Mouse (Mus musculus) lung, postnatal 0 days (tissue): ENCODE results near the gene Clnk. TPM values are rescaled to one million over a fixed set of nuclear protein-coding genes. Genes with fewer than 3 reads are reported as not detected.
A peak's percentile ranks its signal among the peaks of the same experiment; 100 is the strongest.

Source experiments
- ATAC-seq: fragments of 200-750 bp; cut with Nextera tagmentation; 2 replicates; pipeline ENCODE4 v1.8.0; 2017; ENCODE audit warnings: moderate library complexity
- DNase-seq: peaks from one replicate; pipeline ENCODE4 v3.0.0-alpha.2; 2016; ENCODE audit warnings: low spot score
- H3K27ac ChIP-seq: fragments of 300-500 bp; sonication (generic); 2 replicates; pipeline ENCODE4 v1.5.1; 2014; ENCODE audit warnings: antibody characterized with exemption, mild to moderate bottlenecking, low read length, mixed read lengths
- H3K27me3 ChIP-seq: fragments of 300-500 bp; sonication (generic); replicated peaks from 2 replicates; pipeline ENCODE4 v1.6.1; 2014; ENCODE audit warnings: low read length, mixed read lengths; ENCODE audit not compliant: insufficient read depth
- H3K36me3 ChIP-seq: fragments of 300-500 bp; sonication (generic); 2 replicates; pipeline ENCODE4 v1.6.1; 2014; ENCODE audit warnings: low read length, mixed read lengths; ENCODE audit not compliant: insufficient read depth
- H3K4me1 ChIP-seq: fragments of 300-500 bp; sonication (generic); 2 replicates; pipeline ENCODE4 v1.6.1; 2014; ENCODE audit warnings: antibody characterized with exemption, low read depth, low read length, mixed read lengths; ENCODE audit not compliant: insufficient read depth
- H3K4me2 ChIP-seq: fragments of 300-500 bp; sonication (generic); replicated peaks from 2 replicates; pipeline ENCODE4 v1.6.1; 2014; ENCODE audit warnings: low read depth, mild to moderate bottlenecking, low read length, moderate library complexity, mixed read lengths
- H3K4me3 ChIP-seq: fragments of 300-500 bp; sonication (generic); 2 replicates; pipeline ENCODE4 v1.5.1; 2014; ENCODE audit warnings: low read depth, low read length
- H3K9ac ChIP-seq: fragments of 300-500 bp; sonication (generic); replicated peaks from 2 replicates; pipeline ENCODE4 v1.6.1; 2014; ENCODE audit warnings: low read depth, mild to moderate bottlenecking
- H3K9me3 ChIP-seq: fragments of 300-500 bp; sonication (generic); 2 replicates; pipeline ENCODE4 v1.6.1; 2016; ENCODE audit warnings: low read length, mixed read lengths
- CTCF ChIP-seq: IDR thresholded peaks from 2 replicates; pipeline ENCODE4 v1.5.1; 2016; ENCODE audit warnings: antibody characterized with exemption, mild to moderate bottlenecking
- EP300 ChIP-seq: IDR thresholded peaks from 2 replicates; pipeline ENCODE4 v1.6.1; 2016; ENCODE audit warnings: antibody characterized with exemption, mild to moderate bottlenecking, control low read depth
- WGBS: fragments of 180-500 bp; shearing (Covaris S2); extraction: QIAGEN DNeasy Blood & Tissue Kit; methylation state at CpG from one replicate; pipeline ENCODE4 v1.1.7; 2014; 5-methylcytosine and 5-hydroxymethylcytosine counted together
- polyA plus RNA-seq: library from polyadenylated mRNA; unstranded; fragments of >200 nt; fragmentation: Nextera tagmentation; extraction: Ambion mirVana; gene quantifications from 2 replicates; pipeline ENCODE4 v1.2.1, GENCODE M21; 2015

Gene Clnk
- polyA plus RNA-seq, 1 experiment from 2014 or later: not detected

- ATAC-seq (no peak), DNase-seq (no peak)
- TF ChIP-seq EP300 (no peak), CTCF (no peak)
These were observed 90.9 kb downstream of the Clnk start for GRCm38 (mm10) chr5:38785686-38786085.

GRCm38 (mm10) chr5:38781813-38782212 is 94.8 kb downstream of the Clnk start:
- no peak overlapping the region for H3K9ac ChIP-seq
- H3K4me1 ChIP-seq: no peaks in the 10 kb centered on the region
- TF ChIP-seq CTCF (peak; percentile 86), EP300 (no peak)
- H3K4me2 ChIP-seq: no peak overlapping the region
- 27% methylated on average over 4 of the region's 4 CpGs for WGBS
- no peaks in the 10 kb centered on the region for H3K9me3 ChIP-seq
- H3K4me3 ChIP-seq: no peak overlapping the region
- no peaks in the 10 kb centered on the region for H3K27me3 ChIP-seq
- no peaks in the 10 kb centered on the region for H3K36me3 ChIP-seq
- no peak overlapping the region for H3K27ac ChIP-seq
- ATAC-seq (no peak), DNase-seq (peak; percentile 51)

More at GRCm38 (mm10) chr5:38785686-38786085, 90.9 kb downstream of the Clnk start:
- Histone ChIP-seq H3K4me2 (no peak overlapping the region), H3K4me1 (no peaks in the 10 kb centered on the region), H3K36me3 (no peaks in the 10 kb centered on the region), H3K27me3 (no peaks in the 10 kb centered on the region), H3K9me3 (no peaks in the 10 kb centered on the region), H3K4me3 (no peak overlapping the region), H3K27ac (no peak overlapping the region), H3K9ac (no peak overlapping the region)
- WGBS: 79% methylated on average over 8 of the region's 8 CpGs

GRCm38 (mm10) chr5:38780631-38781030 is 96.0 kb downstream of the Clnk start:
- ATAC-seq: no peak
- H3K36me3 ChIP-seq: no peaks in the 10 kb centered on the region
- H3K27me3 ChIP-seq: no peaks in the 10 kb centered on the region
- no peak overlapping the region for H3K4me3 ChIP-seq
- 39% methylated on average over 8 of the region's 8 CpGs for WGBS
- H3K9me3 ChIP-seq: no peaks in the 10 kb centered on the region
- H3K4me2 ChIP-seq: no peak overlapping the region
- H3K4me1 ChIP-seq: no peaks in the 10 kb centered on the region
- H3K27ac ChIP-seq: no peak overlapping the region
- TF ChIP-seq EP300: no peak
- no peak for TF ChIP-seq CTCF
- DNase-seq: no peak
- H3K9ac ChIP-seq: no peak overlapping the region

GRCm38 (mm10) chr5:38780045-38780444 is 96.6 kb downstream of the Clnk start:
- no peak for DNase-seq
- H3K9me3 ChIP-seq: no peaks in the 10 kb centered on the region
- H3K27ac ChIP-seq: no peak overlapping the region
- H3K36me3 ChIP-seq: no peaks in the 10 kb centered on the region
- WGBS: 69% methylated on average over 3 of the region's 3 CpGs
- no peaks in the 10 kb centered on the region for H3K4me1 ChIP-seq
- H3K4me3 ChIP-seq: no peak overlapping the region
- no peak for ATAC-seq
- H3K27me3 ChIP-seq: no peaks in the 10 kb centered on the region
- H3K9ac ChIP-seq: no peak overlapping the region
- H3K4me2 ChIP-seq: no peak overlapping the region
- no peak for TF ChIP-seq EP300
- no peak for TF ChIP-seq CTCF

- no peak for DNase-seq
- Histone ChIP-seq H3K36me3 (no peaks in the 10 kb centered on the region), H3K4me2 (no peak overlapping the region), H3K9me3 (no peaks in the 10 kb centered on the region), H3K27me3 (no peaks in the 10 kb centered on the region), H3K9ac (no peak overlapping the region), H3K27ac (no peak overlapping the region), H3K4me1 (no peaks in the 10 kb centered on the region), H3K4me3 (no peak overlapping the region)
- WGBS: 66% methylated on average over 10 of the region's 10 CpGs
- no peak for ATAC-seq
- TF ChIP-seq EP300 (no peak), CTCF (no peak)
These were observed 101.1 kb downstream of the Clnk start for GRCm38 (mm10) chr5:38775500-38775899.

GRCm38 (mm10) chr5:38754950-38755349 is 121.7 kb downstream of the Clnk start:
- no peaks in the 10 kb centered on the region for H3K36me3 ChIP-seq
- no peaks in the 10 kb centered on the region for H3K4me1 ChIP-seq
- WGBS: 18% methylated on average over 3 of the region's 3 CpGs
- no peak for TF ChIP-seq EP300
- peak; percentile 75 for TF ChIP-seq CTCF
- H3K4me3 ChIP-seq: no peak overlapping the region
- H3K9me3 ChIP-seq: no peaks in the 10 kb centered on the region
- H3K4me2 ChIP-seq: no peak overlapping the region
- DNase-seq: peak; percentile 12
- H3K27ac ChIP-seq: no peak overlapping the region
- H3K27me3 ChIP-seq: no peaks in the 10 kb centered on the region
- no peak overlapping the region for H3K9ac ChIP-seq
- no peak for ATAC-seq

GRCm38 (mm10) chr5:38752749-38753148 is 123.9 kb downstream of the Clnk start:
- DNase-seq (no peak), ATAC-seq (no peak)
- WGBS: 28% methylated on average over 4 of the region's 4 CpGs
- Histone ChIP-seq H3K4me3 (no peak overlapping the region), H3K9me3 (no peaks in the 10 kb centered on the region), H3K4me2 (no peak overlapping the region), H3K27ac (no peak overlapping the region), H3K9ac (no peak overlapping the region), H3K36me3 (no peaks in the 10 kb centered on the region), H3K4me1 (no peaks in the 10 kb centered on the region), H3K27me3 (no peaks in the 10 kb centered on the region)
- no peak for TF ChIP-seq EP300
- no peak for TF ChIP-seq CTCF
